Mouse (Mus musculus) megakaryocyte, embryonic 14.5 days (primary cell): Measurements from ENCODE around the gene Dlx3.

ENCODE experiments used
- FLI1 ChIP-seq: IDR thresholded peaks from 2 replicates; pipeline ENCODE4 v1.6.1; 2012; ENCODE audit warnings: low read length, inconsistent platforms, mixed read lengths
- GATA1 ChIP-seq: IDR thresholded peaks from 3 replicates; pipeline ENCODE4 v1.6.1; 2012; ENCODE audit warnings: mixed read lengths, low read length, inconsistent platforms, borderline replicate concordance

DNA sequence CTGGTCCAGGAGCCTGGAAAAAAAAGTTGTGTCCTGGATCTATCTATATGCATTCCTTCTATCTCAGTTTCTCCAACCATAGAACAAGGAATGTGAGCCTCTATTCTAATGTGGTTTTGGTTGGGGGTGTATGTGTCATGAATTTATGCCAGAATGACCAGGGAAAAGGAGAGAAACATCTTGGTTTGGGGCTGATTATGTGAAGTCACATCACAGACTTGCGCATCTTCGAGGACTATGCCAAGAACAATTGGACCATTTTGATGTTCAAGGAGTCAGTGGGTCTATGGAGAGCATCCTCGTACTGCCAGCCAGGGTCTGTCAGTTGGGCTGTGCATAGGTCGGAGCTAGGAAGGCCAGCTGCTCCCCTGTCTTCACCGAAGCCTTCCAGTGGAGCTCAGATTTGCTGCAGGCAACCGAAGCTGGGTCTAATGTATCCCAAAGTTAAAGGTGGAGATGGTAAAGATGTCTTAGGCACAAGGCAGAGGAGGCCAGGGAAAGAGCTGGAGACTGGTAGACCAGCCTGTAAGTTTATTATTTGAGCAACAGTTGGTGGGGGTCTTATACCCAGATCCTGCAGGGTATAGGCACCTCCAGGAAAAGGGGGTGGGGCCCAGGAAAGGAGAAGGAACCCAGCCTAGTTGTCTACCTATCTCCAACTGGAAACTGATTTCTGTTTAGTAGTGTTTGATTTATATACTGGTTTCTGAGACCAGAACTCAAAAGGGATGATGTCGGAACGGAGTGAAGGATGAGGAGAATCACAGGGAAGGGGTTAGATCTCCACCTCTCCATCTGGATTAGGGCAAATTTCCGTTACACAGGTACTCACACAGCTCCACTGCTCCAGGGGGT, 24.4 kb downstream of the Dlx3 start:
- TF ChIP-seq GATA1 (no peak), FLI1 (no peak)
